Mouse (Mus musculus) lung, postnatal 36 days (tissue): Measurements from ENCODE around the gene Stx2.
A peak's percentile ranks its signal among the peaks of the same experiment; 100 is the strongest.

Experiments used
- DNase-seq: peaks from one replicate; pipeline ENCODE4 v3.0.0; 2022; ENCODE audit warnings: mixed read lengths

Gene Stx2

GRCm38 (mm10) chr5:128952291-128953195, 55.8 kb downstream of the Stx2 start:
- DNase-seq: no peak

GRCm38 (mm10) chr5:128951472-128951871, 56.9 kb downstream of the Stx2 start:
- DNase-seq: no peak

DNA sequence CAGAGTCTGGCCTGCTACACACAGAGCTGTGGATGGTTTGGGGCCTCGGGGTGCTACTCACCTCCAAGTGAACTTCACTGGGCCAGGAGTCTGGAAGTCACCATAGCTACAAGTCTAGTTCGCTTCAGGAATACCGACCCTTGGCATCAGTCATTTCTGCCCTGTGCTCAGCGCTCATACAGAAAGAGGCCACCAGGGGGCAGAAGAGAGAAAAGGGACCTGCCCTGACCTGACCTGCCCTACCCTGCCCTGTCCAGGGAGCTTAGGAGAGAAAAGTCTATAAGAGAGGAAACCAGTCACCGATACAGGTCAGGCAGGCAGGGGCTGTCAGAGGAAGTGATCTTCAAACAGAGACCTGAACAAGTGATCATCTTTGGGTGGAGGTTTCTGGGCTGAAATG, 61.3 kb downstream of the Stx2 start:
- DNase-seq: peak; percentile 39

GRCm38 (mm10) chr5:128940436-128940835, 67.9 kb downstream of the Stx2 start:
- no peak for DNase-seq

DNA sequence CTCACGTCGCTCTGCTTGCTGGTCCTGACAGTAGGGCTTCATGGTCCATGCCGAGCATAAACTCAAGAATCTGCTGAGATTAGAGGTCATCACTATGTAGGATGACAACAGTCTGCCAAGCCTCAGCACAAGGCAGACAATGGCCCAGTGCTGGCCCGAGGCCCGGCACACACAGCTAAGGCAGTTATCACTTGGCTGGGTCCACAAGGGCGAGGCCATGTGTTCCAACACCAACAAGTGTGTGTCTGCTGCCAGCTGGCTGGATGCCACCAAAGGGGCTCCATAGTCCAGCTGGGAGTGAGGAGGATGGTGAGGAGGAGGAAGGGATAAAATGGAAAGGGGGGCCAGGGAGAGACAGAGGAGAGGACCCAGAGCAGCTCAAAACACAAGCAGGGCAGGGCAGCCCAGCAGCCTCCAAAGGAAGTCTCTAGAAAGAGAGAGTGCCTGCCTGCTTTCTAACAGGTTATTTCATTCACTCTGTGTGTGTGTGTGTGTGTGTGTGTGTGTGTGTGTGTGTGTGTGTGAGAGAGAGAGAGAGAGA, 72.9 kb downstream of the Stx2 start:
- DNase-seq: peak; percentile 32
